Mouse (Mus musculus): ENCODE data around the gene Pcnt. TPM values are rescaled to one million over a fixed set of nuclear protein-coding genes. Genes with fewer than 3 reads are reported as not detected.

Pcnt gene
- polyA plus RNA-seq (2012; ENCODE audit: insufficient read depth, insufficient read length, missing spikeins): 24.8 and 27.3 TPM in 2 replicates

DNA sequence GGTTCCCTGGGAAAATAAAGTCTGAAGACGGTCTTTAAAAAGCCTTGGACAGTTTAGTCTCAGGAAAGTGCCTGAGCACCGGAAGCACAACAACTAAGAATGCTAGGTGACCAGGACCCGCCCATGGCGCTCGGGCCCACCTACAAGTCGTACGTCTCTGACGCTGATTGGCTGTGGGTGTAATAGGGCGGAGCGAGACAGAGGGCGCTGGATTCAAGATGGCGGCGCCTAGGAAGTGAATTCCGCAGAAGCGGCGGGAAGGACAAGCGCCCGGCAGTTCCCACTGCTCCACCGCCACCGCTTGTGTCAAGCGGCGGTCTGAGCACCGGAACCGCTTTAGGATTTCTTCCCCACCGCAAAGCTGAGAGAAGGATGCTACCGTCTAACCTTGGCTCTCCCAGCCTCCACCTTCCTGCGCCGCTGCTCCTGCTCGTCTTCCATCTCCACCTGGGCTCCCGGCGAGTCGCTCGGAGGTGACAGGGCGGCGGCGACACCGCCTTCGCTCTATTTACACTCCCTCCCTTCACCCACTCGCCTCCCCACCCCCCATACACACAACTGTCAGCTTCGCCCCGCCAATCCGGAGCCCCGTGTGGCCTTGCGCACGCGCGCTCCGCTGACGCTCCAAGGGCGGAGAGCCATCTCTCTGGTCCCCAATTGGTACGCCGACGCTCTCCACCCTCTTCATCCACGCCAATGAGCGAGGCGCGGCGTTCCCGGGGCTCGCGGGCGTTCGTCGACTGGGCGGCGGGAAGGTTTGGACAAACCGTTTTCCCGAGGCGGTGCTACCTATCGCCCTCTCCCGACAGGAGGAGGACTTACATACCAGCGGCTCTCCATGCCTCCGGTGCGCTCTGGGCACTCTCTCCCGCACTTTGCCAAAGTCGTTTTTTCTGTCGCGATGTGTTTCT, at the start of gene Pcnt:
TSS of gene Pcnt (minus strand) at position 609 of the 911 bp plus-strand sequence.
- H3K4me3 ChIP-seq (ENCODE audit: insufficient read depth, low read length): peak within 1 kb of the TSS; percentile 90
- TF ChIP-seq CTCF (IDR thresholded peaks at IDR 0.05; ENCODE audit: low read depth, low read length): no peak
- TF ChIP-seq POLR2A (IDR thresholded peaks at IDR 0.05; ENCODE audit: borderline replicate concordance, low read depth, low read length): no peak
- H3K27ac ChIP-seq (ENCODE audit: insufficient read depth, low read depth, low read length): peak within 1 kb of the TSS; percentile 80
- H3K4me1 ChIP-seq (ENCODE audit: control insufficient read depth, insufficient read depth, low read length): peaks cover 23% of the 10 kb centered on the region

- Histone ChIP-seq H3K27ac (ENCODE audit: insufficient read depth, low read depth, low read length) (no peak overlapping the region), H3K4me1 (ENCODE audit: control insufficient read depth, insufficient read depth, low read length) (peaks cover 8% of the 10 kb centered on the region), H3K4me3 (ENCODE audit: insufficient read depth, low read length) (no peak overlapping the region)
- no peak for TF ChIP-seq CTCF (IDR thresholded peaks at IDR 0.05; ENCODE audit: low read depth, low read length)
- TF ChIP-seq POLR2A (IDR thresholded peaks at IDR 0.05; ENCODE audit: borderline replicate concordance, low read depth, low read length): no peak
Measured at GRCm38 (mm10) chr10:76489205-76489604, 46.6 kb upstream of the Pcnt start.

DNA sequence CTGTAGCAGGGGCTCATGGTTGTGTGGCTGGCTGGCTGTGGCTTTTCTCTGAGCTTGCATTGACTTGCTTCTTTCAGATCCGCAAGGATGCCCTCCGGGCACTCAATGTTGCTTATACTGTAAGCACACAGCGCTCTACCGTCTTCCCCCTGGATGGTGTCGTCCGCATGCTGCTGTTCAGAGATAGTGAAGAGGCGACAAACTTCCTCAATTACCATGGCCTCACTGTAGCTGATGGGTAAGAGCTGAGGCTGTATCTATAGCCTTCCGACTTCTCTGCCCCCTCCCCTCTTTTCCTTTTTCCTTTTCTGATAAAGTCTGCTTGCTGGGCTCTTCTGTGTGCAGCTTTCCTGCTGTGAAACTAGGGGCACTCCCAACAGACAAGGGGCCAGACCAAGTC, 45.7 kb upstream of the Pcnt start:
- no peak for TF ChIP-seq POLR2A (IDR thresholded peaks at IDR 0.05; ENCODE audit: borderline replicate concordance, low read depth, low read length)
- TF ChIP-seq CTCF (IDR thresholded peaks at IDR 0.05; ENCODE audit: low read depth, low read length): no peak
- no peak overlapping the region for H3K27ac ChIP-seq (ENCODE audit: insufficient read depth, low read depth, low read length)
- peaks cover 8% of the 10 kb centered on the region for H3K4me1 ChIP-seq (ENCODE audit: control insufficient read depth, insufficient read depth, low read length)
- no peak overlapping the region for H3K4me3 ChIP-seq (ENCODE audit: insufficient read depth, low read length)

DNA sequence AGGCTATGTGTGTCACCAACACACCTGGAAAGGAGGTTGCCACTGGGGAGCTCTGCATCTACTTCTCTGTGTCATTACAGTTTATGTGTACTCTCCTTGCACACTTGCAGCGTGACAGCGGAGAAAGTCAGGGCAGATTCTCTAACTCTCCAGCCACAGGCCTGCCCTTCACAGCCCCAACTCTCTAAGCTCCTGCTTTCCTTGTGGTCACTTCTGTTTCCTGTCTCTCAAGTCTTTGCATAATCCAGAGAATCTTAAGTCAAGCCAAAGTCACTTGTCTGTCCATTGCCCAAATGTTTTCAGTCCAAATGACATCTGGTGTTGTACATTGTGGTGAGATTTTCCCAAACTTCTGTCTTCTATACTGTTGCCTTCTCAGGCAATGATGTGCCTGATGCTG, 43.7 kb upstream of the Pcnt start:
- Histone ChIP-seq H3K4me1 (ENCODE audit: control insufficient read depth, insufficient read depth, low read length) (peaks cover 8% of the 10 kb centered on the region), H3K27ac (ENCODE audit: insufficient read depth, low read depth, low read length) (no peak overlapping the region), H3K4me3 (ENCODE audit: insufficient read depth, low read length) (no peak overlapping the region)
- TF ChIP-seq CTCF (IDR thresholded peaks at IDR 0.05; ENCODE audit: low read depth, low read length) (no peak), POLR2A (IDR thresholded peaks at IDR 0.05; ENCODE audit: borderline replicate concordance, low read depth, low read length) (no peak)

DNA sequence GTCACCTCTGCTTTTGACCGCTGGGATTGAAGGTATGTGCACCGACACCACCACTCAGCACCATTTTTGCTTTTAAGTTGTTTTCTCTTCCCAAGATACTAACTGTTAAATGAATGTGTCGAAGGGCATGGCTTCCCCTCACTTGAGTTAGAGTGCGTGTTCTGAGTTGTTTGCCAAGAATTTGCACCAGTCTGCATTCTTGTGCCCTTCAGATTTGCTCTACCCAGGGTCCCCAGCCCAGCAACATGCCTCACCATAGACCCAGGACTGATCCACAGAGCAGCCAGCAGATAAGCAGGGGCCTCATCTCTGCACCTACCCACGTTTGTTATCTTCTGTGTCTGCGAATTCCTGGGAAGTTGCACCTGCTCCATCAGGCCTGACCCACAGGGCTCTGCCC, 38.9 kb upstream of the Pcnt start:
- no peak overlapping the region for H3K27ac ChIP-seq (ENCODE audit: insufficient read depth, low read depth, low read length)
- TF ChIP-seq POLR2A (IDR thresholded peaks at IDR 0.05; ENCODE audit: borderline replicate concordance, low read depth, low read length) (no peak), CTCF (IDR thresholded peaks at IDR 0.05; ENCODE audit: low read depth, low read length) (no peak)
- H3K4me3 ChIP-seq (ENCODE audit: insufficient read depth, low read length): no peak overlapping the region
- H3K4me1 ChIP-seq (ENCODE audit: control insufficient read depth, insufficient read depth, low read length): peaks cover 7% of the 10 kb centered on the region

DNA sequence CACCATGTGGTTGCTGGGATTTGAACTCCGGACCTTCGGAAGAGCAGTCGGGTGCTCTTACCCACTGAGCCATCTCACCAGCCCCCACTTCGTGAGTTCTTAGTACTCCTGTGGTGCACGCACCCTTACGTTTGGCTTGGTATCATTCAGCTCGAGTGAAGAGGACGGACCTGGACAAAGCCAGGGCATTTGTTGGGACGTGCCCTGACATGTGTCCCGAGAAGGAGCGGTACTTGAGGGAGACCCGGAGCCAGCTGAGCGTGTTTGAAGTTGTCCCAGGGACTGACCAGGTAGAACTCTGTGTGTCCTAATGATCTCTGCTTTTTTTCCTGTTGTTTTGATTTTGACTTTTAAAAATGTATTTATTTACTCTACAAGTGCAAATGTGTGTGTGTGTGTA, 38.3 kb upstream of the Pcnt start:
- Histone ChIP-seq H3K4me1 (ENCODE audit: control insufficient read depth, insufficient read depth, low read length) (peaks cover under 1% of the 10 kb centered on the region; the same call in 1 of the 2 replicates), H3K27ac (ENCODE audit: insufficient read depth, low read depth, low read length) (no peak overlapping the region), H3K4me3 (ENCODE audit: insufficient read depth, low read length) (no peak overlapping the region)
- TF ChIP-seq CTCF (IDR thresholded peaks at IDR 0.05; ENCODE audit: low read depth, low read length): no peak

- H3K4me3 ChIP-seq (ENCODE audit: insufficient read depth, low read length): no peak overlapping the region
- no peak overlapping the region for H3K27ac ChIP-seq (ENCODE audit: insufficient read depth, low read depth, low read length)
- 0 out of 2 replicates have a peak, but pooled peaks cover 3% of the 10 kb centered on the region for H3K4me1 ChIP-seq (ENCODE audit: control insufficient read depth, insufficient read depth, low read length)
- TF ChIP-seq POLR2A (IDR thresholded peaks at IDR 0.05; ENCODE audit: borderline replicate concordance, low read depth, low read length) (no peak), CTCF (IDR thresholded peaks at IDR 0.05; ENCODE audit: low read depth, low read length) (no peak)
Measured at GRCm38 (mm10) chr10:76473759-76474158, 31.2 kb upstream of the Pcnt start.

DNA sequence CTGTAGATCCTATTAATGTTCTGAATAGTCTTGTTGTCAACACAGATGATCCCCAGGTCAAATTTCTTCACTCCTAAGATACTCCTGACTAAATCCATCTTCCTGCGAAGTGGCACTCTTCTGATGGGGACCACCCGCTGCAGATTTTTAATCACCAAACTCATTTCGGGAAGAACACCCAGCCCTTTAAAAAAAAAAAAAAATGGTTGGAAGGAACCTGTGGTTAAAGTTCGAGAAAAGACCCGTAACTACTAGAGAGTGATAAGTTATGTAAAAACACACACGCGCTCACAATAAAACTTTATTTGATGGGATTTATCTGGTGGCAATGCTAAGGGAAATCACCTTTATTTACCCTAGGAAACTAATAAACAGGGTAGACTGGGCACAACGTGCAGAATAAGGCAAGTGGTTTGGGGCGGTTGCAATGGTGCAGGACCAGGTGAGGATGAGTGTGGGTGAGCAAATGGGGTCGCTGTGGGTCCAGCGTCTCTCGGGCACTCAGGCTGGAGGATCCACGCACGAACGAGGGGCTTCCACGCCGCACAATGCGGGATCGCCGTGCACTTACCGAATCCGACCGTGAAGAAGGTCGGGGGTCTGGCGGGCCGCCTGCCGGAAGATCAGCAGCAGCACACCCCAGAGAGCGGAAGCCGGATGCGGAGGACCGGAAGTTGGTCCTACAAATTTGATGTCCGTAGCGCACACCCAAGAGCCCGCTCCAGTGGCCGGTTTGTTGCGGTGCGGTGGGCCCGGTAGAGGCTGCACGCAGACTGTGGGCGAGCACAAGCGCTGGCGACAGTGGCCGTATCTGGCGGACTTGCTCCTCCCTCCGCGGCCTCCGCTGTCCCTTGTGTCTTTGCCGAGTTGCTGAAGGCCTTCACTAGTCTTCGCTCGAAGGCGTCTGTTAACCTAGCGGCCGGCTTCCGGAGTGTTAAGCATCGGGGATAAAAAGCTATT, 25.9 kb upstream of the Pcnt start, which contains the start of the genes Mcm3ap and Ybey:
TSS of gene Mcm3ap (plus strand) at position 725 of the 960 bp plus-strand sequence.
TSS of gene Ybey (minus strand) at position 912 of the 960 bp plus-strand sequence.
- peak within 1 kb of the TSS; percentile 66 for H3K27ac ChIP-seq (ENCODE audit: insufficient read depth, low read depth, low read length)
- TF ChIP-seq CTCF (IDR thresholded peaks at IDR 0.05; ENCODE audit: low read depth, low read length) (no peak), POLR2A (IDR thresholded peaks at IDR 0.05; ENCODE audit: borderline replicate concordance, low read depth, low read length) (no peak)
- peak within 1 kb of the TSS; percentile 98 for H3K4me3 ChIP-seq (ENCODE audit: insufficient read depth, low read length)
- peaks cover 4% of the 10 kb centered on the region; the same call in 1 of the 2 replicates for H3K4me1 ChIP-seq (ENCODE audit: control insufficient read depth, insufficient read depth, low read length)

- Histone ChIP-seq H3K4me3 (ENCODE audit: insufficient read depth, low read length) (no peak overlapping the region), H3K27ac (ENCODE audit: insufficient read depth, low read depth, low read length) (no peak overlapping the region), H3K4me1 (ENCODE audit: control insufficient read depth, insufficient read depth, low read length) (peaks cover 2% of the 10 kb centered on the region; the same call in 1 of the 2 replicates)
- TF ChIP-seq POLR2A (IDR thresholded peaks at IDR 0.05; ENCODE audit: borderline replicate concordance, low read depth, low read length): no peak
- no peak for TF ChIP-seq CTCF (IDR thresholded peaks at IDR 0.05; ENCODE audit: low read depth, low read length)
Measured at GRCm38 (mm10) chr10:76462721-76463120, 20.1 kb upstream of the Pcnt start.
